Mouse (Mus musculus): Measurements from ENCODE around the gene Col4a6. TPM values are rescaled to one million over a fixed set of nuclear protein-coding genes. Genes with fewer than 3 reads are reported as not detected.

The Col4a6 gene
- total RNA-seq, 1 experiment from 2014 or later, result 3.4 TPM

DNA sequence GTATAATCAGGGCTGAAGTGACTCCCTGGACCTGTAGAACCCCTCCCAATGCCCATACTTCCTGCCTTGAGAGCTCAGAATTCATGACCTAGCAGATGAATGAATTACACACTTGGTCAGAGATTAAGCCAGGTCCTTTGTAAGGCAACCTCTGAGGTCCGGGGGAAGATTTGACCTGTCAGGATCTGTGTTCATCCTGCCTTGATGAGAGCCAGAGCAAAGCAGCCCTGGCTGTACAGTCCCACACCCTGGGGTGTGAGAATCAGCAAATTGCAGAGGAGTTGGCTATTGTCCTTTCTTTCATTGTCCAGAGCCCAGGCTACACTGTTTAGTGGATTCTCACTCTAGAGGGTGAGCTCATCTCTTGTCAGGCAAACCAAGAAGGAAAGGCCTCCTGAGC, 207.9 kb downstream of the Col4a6 start:
- no peak for DNase-seq

DNA sequence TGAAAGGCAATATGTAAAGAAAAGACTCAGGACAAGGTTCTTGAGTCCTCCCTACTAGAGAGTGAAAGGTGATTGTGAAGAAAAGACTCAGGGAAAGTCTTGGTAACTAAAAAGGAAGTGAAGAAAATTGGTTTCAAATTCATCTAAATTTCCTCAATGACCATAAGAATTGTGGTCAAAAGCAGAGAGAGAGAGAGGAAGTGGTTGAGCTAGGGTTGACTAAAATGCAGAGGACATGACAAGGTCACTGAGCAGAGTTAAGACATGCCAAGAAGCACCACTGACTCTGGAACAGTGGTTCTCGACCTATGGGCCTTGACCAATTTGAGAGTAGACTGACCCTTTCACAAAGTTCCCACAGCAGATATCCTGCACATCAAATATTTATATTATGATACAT, 224.2 kb downstream of the Col4a6 start:
- no peak for DNase-seq

DNA sequence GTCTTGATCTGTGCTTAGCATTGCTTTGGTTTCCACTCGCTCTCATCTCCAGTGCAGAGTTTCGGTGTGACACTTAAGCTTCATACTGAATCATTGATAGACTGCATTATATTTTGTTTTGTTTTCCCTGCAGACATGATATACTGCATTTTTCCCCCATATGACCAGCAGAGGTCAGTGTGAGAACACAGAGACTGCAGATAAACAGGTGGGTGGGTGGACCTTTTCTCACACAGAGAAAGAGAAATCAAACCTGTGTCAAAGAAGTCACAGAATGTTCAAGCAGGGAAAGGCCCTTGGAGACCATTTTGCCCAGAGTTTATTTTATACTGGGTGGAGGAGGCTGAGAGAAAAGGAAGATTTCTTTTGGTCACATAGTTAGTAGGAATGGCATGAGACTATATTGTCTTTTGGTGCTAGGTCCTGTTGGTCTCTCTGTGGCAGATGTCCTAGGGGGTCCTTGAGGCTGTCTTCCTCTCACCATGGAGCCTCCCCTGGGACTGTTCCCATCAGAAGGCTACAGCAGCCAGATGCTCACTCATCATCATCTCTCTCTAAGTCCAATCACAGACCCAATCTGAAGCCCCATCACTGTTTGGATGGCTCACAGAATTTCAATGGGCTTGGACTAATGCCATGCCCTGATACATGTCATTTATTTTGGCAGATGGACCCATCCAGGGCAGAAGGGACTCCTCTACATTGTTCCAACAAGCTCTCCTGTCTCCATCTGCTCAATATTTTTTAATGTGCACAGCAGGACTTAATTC, 237.1 kb downstream of the Col4a6 start:
- peak; percentile 18 for DNase-seq

DNA sequence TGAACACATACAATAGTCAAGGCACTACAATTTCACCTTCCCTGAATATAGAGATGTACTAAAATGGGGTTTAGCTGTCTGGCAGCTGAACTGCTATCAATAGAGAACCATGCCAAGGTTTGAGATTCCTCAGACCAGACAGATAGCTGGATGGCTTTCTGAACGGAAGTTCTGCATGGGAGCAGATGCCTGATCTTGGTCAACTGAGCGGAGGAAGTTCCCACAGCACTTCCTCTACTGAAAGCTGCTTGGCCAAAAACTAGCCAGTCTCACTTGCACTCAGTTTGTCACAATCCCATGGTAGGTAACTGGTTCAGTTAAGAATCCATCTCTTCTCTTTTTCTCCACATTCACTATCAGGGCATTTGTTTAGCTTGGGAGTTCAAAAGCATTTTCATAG, 245.7 kb downstream of the Col4a6 start:
- no peak for DNase-seq

DNA sequence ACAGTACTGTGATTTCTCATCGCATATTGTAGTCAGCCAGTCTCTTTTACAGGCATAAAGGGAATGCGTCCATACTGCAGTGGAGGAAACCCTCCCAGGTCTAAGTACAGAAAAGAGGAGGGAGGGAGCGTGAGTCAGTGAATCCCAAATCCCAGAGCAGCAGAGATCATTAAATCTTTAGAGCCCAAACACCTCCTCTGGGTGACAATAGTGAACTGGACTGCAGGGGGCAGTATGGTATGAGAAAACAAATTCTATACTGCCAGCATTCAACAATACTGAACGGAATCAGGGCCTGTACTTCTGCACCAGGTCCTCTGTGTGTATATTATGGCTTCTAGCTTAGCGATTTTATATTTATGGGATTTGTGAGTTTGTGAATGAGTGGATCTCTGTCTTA, 261.1 kb downstream of the Col4a6 start:
- peak; percentile 50 for DNase-seq

DNA sequence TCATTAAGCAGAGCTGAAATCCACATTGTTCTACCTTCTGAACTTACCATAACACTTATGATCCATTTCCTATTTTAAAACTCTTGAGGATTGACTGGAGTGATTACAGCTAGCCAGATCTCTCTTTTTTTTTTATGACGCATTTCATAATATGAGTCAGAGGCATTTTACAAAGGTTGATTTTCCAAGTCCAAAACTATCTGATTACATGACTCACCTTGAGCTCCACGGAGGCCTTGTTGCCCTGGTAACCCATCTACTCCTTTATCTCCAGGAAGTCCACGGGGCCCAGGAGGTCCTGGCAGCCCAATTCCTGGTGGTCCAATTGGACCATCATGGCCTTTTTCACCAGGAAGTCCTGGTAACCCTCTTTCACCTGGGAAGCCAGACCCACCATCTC, 274.9 kb downstream of the Col4a6 start:
- DNase-seq, result no peak

DNA sequence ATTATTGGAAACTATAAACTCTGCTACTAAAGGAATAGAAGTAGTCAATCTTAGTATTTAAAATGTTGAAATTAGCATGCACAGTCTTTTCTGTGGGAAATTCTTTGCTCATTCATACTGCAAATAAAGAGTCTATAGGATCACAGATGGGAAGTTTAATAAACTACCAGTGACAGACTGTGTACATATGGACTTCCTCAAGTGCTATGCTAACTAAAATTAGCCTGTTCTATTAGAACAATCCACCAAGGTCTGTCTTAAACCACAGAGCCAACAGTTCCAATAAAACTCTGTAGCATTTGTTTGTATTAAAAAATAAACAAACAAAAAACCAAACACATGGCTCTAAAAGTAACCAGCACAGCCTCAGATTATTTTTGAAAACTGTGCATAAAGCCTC, 278.8 kb downstream of the Col4a6 start:
- no peak for DNase-seq

DNA sequence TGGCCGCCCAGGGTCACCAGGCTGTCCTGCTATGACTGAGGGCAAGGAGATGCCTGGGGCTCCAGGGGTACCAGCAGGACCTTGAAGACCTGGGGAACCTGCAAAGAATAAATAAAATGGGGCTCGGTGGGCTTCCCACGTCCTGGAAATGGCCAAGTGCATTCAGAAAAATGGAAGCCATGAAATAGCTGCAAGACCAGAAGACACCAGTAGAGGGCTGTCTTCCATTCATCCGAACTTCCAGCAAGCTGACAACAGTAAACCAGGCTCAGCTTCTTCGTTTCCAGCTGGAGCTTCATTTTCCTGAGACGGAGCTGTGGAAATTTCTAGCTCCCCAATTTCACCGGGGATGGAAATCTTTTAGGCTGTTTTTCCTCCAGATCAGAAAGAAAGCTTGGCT, 298.5 kb downstream of the Col4a6 start:
- peak; percentile 14 for DNase-seq

DNA sequence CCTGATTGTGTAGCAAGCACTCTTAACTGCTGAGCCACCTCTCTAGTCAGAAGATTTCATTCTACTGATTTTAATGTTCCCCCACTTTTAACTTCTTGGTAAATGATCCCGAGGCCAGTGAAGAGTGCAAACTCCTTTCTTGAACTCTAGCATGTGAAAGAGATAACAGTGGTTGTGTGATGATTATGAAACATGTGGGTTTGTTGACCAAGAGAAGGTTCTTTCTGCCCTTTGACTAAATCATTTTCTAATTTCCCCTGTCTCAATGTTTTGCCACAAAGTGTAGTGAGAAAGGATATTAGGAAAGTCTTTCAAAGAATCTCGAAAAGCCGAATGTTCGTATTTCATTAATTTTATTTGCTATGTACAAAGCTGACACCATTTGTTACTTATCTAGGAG, 308.8 kb downstream of the Col4a6 start:
- no peak for DNase-seq

DNA sequence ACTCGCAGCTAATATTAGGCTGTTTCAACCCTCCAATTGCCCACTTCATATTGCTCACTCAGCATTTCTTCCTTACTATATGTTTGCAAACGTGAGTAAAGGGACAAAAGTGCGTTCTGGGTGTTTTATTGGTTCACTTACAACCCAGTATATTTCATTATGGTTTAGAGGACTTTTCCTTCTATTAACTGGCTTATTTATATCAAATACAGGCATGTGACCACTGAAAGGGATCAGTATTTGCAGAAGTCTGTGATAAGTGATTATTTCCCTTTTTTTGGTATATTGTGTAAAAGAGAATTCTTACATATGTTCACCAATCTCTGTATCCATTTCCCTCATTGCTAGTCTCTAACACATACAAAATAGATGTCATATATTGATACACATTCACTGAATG, 313.5 kb downstream of the Col4a6 start:
- DNase-seq, result no peak

DNA sequence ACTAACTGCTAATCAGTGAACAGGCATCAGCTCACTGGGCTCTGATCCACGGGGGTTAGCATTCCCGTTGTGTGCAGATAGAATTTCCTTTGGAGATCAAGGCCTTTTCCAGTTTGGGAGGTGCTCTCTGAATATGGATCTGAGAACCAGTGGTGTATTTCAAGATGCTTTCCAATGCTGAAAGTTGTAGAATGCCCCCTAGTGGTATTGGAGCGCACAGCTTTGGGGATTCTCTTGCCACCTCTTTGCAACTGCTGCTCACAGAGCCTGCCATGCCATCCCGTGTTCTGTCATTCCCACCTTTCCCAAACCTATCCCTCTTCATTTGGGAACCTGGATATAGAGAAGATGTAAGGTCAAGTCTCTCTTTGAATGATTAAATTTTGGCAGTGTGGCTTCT, 315.7 kb downstream of the Col4a6 start:
- no peak for DNase-seq

DNA sequence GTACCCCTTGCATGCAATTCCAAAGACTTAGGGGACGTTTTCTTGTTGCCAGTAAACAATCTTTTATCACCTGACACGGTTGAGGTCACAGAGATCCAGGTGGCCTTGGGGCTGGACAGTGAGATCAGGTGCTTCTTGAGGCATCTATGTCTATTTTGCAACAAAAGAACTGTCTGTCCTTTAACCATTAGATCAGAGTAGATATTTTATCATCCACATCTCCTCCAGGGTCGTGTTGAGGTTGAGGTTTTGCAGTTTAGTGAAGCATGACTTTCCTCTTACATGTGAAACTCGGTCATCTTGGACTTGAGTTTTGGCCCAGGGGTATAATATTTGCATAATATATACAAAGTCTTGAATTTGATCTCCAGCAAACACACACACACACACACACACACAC, 316.2 kb downstream of the Col4a6 start:
- DNase-seq, result no peak

DNA sequence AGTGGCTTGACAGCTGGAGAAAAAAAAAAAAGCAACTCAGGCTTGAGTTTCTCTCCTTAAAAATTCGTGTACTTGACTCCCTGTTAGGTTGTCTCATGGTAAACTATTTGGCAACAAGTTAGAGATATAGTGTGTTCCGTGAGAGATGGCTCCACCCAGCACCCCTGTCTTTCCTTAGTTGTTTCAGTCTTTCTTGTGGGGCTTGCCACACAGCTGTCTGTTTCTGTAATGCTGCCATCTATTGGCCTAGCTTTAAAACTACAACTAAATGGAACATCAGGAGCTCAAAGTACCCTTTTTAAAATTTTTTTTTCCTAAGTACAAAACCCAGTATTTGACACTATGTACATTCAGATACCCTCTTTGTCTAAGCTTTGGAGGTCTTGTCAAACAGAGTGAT, 317.2 kb downstream of the Col4a6 start:
- DNase-seq, result no peak

DNA sequence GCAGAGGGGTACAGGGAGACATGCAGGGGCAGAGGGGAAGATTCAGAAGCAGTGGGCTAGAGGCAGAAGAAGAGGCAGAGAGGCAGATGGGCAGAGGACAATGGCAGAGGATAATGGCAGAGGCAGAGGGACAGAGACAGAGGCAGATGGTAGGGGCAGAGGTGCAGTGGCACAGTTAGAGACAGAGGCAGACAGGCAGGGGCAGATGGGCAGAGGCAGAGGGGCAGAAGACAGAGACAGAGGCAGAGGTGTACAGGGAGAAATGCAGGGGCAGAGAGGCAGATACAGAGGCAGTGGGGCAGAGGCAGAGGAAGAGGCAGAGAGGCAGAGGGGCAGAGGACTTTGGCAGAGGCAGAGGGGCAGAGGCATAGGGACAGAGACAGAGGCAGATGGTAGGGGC, 322.7 kb downstream of the Col4a6 start:
- no peak for DNase-seq

DNA sequence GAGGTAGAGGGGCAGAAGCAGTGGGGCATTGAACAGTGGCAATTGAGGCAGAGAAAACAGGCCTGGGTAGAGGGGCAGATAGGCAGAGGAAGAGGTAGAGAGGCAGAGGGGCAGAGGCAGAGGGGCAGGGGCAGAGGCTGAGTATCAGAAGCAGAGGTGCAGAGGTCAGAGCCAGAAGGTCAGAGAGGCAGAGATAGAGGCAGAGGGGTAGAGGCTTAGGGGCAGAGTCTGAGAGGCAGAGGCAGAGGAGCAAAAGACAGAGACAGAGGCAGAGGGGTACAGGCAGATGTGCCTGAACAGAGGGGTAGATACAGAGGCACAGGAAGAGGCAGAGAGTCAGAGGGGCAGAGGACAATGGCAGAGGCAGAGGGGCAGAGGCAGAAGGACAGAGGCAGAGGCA, 323.6 kb downstream of the Col4a6 start:
- no peak for DNase-seq

DNA sequence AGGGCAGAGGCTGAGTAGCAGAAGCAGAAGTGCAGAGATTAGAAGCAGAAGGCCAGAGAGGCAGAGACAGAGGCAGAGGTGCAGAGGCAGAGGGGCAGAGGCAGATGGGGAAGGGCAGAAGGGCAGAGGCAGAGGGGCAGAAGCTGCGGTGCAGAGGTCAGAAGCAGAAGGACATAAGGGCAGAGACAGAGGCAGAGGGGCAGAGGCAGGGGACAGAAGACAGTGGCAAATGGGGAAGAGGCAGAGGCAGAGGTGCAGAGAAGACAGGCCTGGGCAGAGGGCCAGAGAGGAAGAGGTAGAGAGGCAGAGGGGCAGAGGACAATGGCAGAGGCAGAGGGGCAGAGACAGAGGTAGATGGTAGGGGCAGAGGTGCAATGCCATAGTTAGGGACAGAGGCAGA, 324.2 kb downstream of the Col4a6 start:
- DNase-seq, result no peak

Other genes starting within 250 kb of the Col4a6 start
- gene Col4a5, start 1.3 kb upstream of the Col4a6 start, total RNA-seq (2021), result 27.0 and 30.6 TPM in 2 replicates

Measured in adrenal gland, postnatal 14 days (tissue).